Mouse (Mus musculus): ENCODE data around the gene Olfr615.

GRCm38 (mm10) chr7:103600275-103600674, 44.4 kb downstream of the Olfr615 start, which contains the start of gene Olfr619:
- TF ChIP-seq CTCF (IDR thresholded peaks at IDR 0.05; ENCODE audit: borderline replicate concordance, control insufficient read depth, extremely low read depth, insufficient read depth, low read length, poor library complexity) (no peak), POLR2A (IDR thresholded peaks at IDR 0.05; ENCODE audit: control insufficient read depth, extremely low read depth, insufficient read depth, low read length, poor library complexity) (no peak)

Data from thymus, adult 2 months (tissue).